Mouse (Mus musculus): ENCODE measurements around the gene Nes.
A peak's percentile ranks its signal among the peaks of the same experiment; 100 is the strongest.

Nes gene

GRCm38 (mm10) chr3:87982836-87983601 is 12.1 kb downstream of the Nes start:
- DNase-seq (ENCODE audit: low spot score in 2 of 2), result no peak

- DNase-seq (ENCODE audit: low spot score in 2 of 2), result no peak
Observed at GRCm38 (mm10) chr3:87983627-87984026, 12.7 kb downstream of the Nes start.

- no peak for DNase-seq (ENCODE audit: low spot score in 2 of 2)
Observed at GRCm38 (mm10) chr3:87984094-87984493, 13.2 kb downstream of the Nes start.

GRCm38 (mm10) chr3:87985505-87986320 is 14.8 kb downstream of the Nes start:
- no peak for DNase-seq (ENCODE audit: low spot score in 2 of 2)

- DNase-seq (ENCODE audit: low spot score in 2 of 2), result peak; percentile 93 to 96
Observed at GRCm38 (mm10) chr3:87986868-87987267, 16.0 kb downstream of the Nes start.

GRCm38 (mm10) chr3:87987633-87988032 is 16.8 kb downstream of the Nes start:
- DNase-seq (ENCODE audit: low spot score in 2 of 2), result peak; percentile 70 to 78

- no peak for DNase-seq (ENCODE audit: low spot score in 2 of 2)
Observed at GRCm38 (mm10) chr3:87988068-87988467, 17.2 kb downstream of the Nes start.

GRCm38 (mm10) chr3:87989935-87990334 is 19.1 kb downstream of the Nes start:
- DNase-seq (ENCODE audit: low spot score in 2 of 2), result no peak

- no peak for DNase-seq (ENCODE audit: low spot score in 2 of 2)
Observed at GRCm38 (mm10) chr3:87993436-87993835, 22.6 kb downstream of the Nes start.

GRCm38 (mm10) chr3:87995331-87995730 is 24.5 kb downstream of the Nes start:
- no peak for DNase-seq (ENCODE audit: low spot score in 2 of 2)

- no peak for DNase-seq (ENCODE audit: low spot score in 2 of 2)
Observed at GRCm38 (mm10) chr3:87996401-87996800, 25.5 kb downstream of the Nes start.

- DNase-seq (ENCODE audit: low spot score in 2 of 2), result no peak
Observed at GRCm38 (mm10) chr3:87996971-87997614, 26.2 kb downstream of the Nes start.

- DNase-seq (ENCODE audit: low spot score in 2 of 2), result peak; percentile 88 to 90
Observed at GRCm38 (mm10) chr3:87998747-87999146, 27.9 kb downstream of the Nes start.

GRCm38 (mm10) chr3:87999243-87999895 is 28.5 kb downstream of the Nes start:
- no peak for DNase-seq (ENCODE audit: low spot score in 2 of 2)

GRCm38 (mm10) chr3:88000181-88000580 is 29.3 kb downstream of the Nes start, which contains the start of gene Bcan:
TSS of gene Bcan (minus strand) at chr3:88000230.
- peak; percentile 78 to 80 for DNase-seq (ENCODE audit: low spot score in 2 of 2)

- DNase-seq (ENCODE audit: low spot score in 2 of 2), result peak; percentile 78 to 81
Observed at GRCm38 (mm10) chr3:88000816-88001595, 30.1 kb downstream of the Nes start.

GRCm38 (mm10) chr3:88002291-88002976 is 31.6 kb downstream of the Nes start:
- peak; percentile 70 to 77 for DNase-seq (ENCODE audit: low spot score in 2 of 2)

- no peak for DNase-seq (ENCODE audit: low spot score in 2 of 2)
Observed at GRCm38 (mm10) chr3:88005822-88006786, 35.2 kb downstream of the Nes start.

GRCm38 (mm10) chr3:88010634-88011265 is 39.9 kb downstream of the Nes start:
- DNase-seq (ENCODE audit: low spot score in 2 of 2), result no peak
